Mouse (Mus musculus): ENCODE measurements around the gene Nrsn2.
A peak's percentile ranks its signal among the peaks of the same experiment; 100 is the strongest.

GRCm38 (mm10) chr2:152363245-152364147 is 12.9 kb downstream of the Nrsn2 start:
- TF ChIP-seq POLR2A (IDR thresholded peaks at IDR 0.05; ENCODE audit: borderline replicate concordance, extremely low read depth, insufficient read depth, insufficient read length, poor library complexity, severe bottlenecking) (no peak), CTCF (IDR thresholded peaks at IDR 0.05; ENCODE audit: borderline replicate concordance, extremely low read depth, insufficient read depth, insufficient read length) (peak; percentile 91)

Measured in brain, embryonic 14.5 days (tissue).